Mouse (Mus musculus): ENCODE results near the gene Gtpbp6. TPM values are rescaled to one million over a fixed set of nuclear protein-coding genes. Genes with fewer than 3 reads are reported as not detected.
"Not testable (repeated sequence)": the region's sequence is repeated elsewhere in the genome, so short reads cannot be mapped to it uniquely, and the experiment has no call there.

The Gtpbp6 gene
- 10 to 100 TPM; 32.3 to 33.6 TPM for total RNA-seq (2021)

- DNase-seq, result peak; percentile 97
Observed at GRCm38 (mm10) chr5:110107581-110108304, at the start of gene Gtpbp6. Gene Gtpbp6 (minus strand): TSS chr5:110108197.

- no peak for DNase-seq
Observed at GRCm38 (mm10) chr5:110143007-110143406, 35.0 kb upstream of the Gtpbp6 start.

GRCm38 (mm10) chr5:110142309-110142708, 34.3 kb upstream of the Gtpbp6 start:
- DNase-seq, result peak; percentile 8

GRCm38 (mm10) chr5:110140424-110140823, 32.4 kb upstream of the Gtpbp6 start:
- DNase-seq, result no peak

- DNase-seq, result no peak
Observed at GRCm38 (mm10) chr5:110139325-110139724, 31.3 kb upstream of the Gtpbp6 start.

- DNase-seq, result no peak
Observed at GRCm38 (mm10) chr5:110137816-110138215, 29.8 kb upstream of the Gtpbp6 start.

GRCm38 (mm10) chr5:110136087-110136464, 28.1 kb upstream of the Gtpbp6 start:
- no peak for DNase-seq

- peak; percentile 99 for DNase-seq
Observed at GRCm38 (mm10) chr5:110135293-110136086, 27.5 kb upstream of the Gtpbp6 start, which contains the start of gene Chfr. Gene Chfr (plus strand): TSS chr5:110135842.

- not testable (repeated sequence) for DNase-seq
Observed at GRCm38 (mm10) chr5:110122380-110122779, 14.4 kb upstream of the Gtpbp6 start.

GRCm38 (mm10) chr5:110109991-110110441, 2.0 kb upstream of the Gtpbp6 start, which contains the start of gene Zfp605:
Gene Zfp605 (plus strand): TSS chr5:110110092.
- peak; percentile 89 for DNase-seq

- no peak for DNase-seq
Observed at GRCm38 (mm10) chr5:110108305-110108628, 270 bp upstream of the Gtpbp6 start.

GRCm38 (mm10) chr5:110106901-110107564, 964 bp downstream of the Gtpbp6 start:
- DNase-seq, result no peak

- no peak for DNase-seq
Observed at GRCm38 (mm10) chr5:110106140-110106871, 1.7 kb downstream of the Gtpbp6 start.

- no peak for DNase-seq
Observed at GRCm38 (mm10) chr5:110104616-110105380, 3.2 kb downstream of the Gtpbp6 start.

GRCm38 (mm10) chr5:110103901-110104615, 3.9 kb downstream of the Gtpbp6 start:
- no peak for DNase-seq

- DNase-seq, result no peak
Observed at GRCm38 (mm10) chr5:110102853-110103625, 5.0 kb downstream of the Gtpbp6 start.

- no peak for DNase-seq
Observed at GRCm38 (mm10) chr5:110102429-110102828, 5.6 kb downstream of the Gtpbp6 start.

- peak; percentile 52 for DNase-seq
Observed at GRCm38 (mm10) chr5:110101716-110102347, 6.2 kb downstream of the Gtpbp6 start.

- no peak for DNase-seq
Observed at GRCm38 (mm10) chr5:110100921-110101631, 6.9 kb downstream of the Gtpbp6 start.
